Mouse (Mus musculus) hindbrain, embryonic 10.5 days (tissue): ENCODE measurements around the gene Six1. TPM values are rescaled to one million over a fixed set of nuclear protein-coding genes. Genes with fewer than 3 reads are reported as not detected.
"Not testable (repeated sequence)": the region's sequence is repeated elsewhere in the genome, so short reads cannot be mapped to it uniquely, and the experiment has no call there.

Source experiments
- DNase-seq: peaks from one replicate; pipeline ENCODE4 v3.0.0-alpha.2; 2017; ENCODE audit warnings: low spot score
- H3K27ac ChIP-seq: fragments of 300-500 bp; sonication (generic); 2 replicates; pipeline ENCODE4 v1.5.1; 2016; ENCODE audit warnings: mild to moderate bottlenecking, moderate library complexity
- H3K27me3 ChIP-seq: fragments of 300-500 bp; sonication (generic); 2 replicates; pipeline ENCODE4 v1.6.1; 2016; ENCODE audit warnings: mild to moderate bottlenecking; ENCODE audit not compliant: poor library complexity, insufficient read depth, severe bottlenecking
- H3K36me3 ChIP-seq: fragments of 300-500 bp; sonication (generic); 2 replicates; pipeline ENCODE4 v1.6.1; 2016; ENCODE audit warnings: mild to moderate bottlenecking, moderate library complexity
- H3K4me1 ChIP-seq: fragments of 300-500 bp; sonication (generic); replicated peaks from 2 replicates; pipeline ENCODE4 v1.6.1; 2016; ENCODE audit warnings: mild to moderate bottlenecking
- H3K4me3 ChIP-seq: fragments of 300-500 bp; sonication (generic); 2 replicates; pipeline ENCODE4 v1.5.1; 2016; ENCODE audit warnings: mild to moderate bottlenecking, moderate library complexity
- H3K9me3 ChIP-seq: fragments of 300-500 bp; sonication (generic); 2 replicates; pipeline ENCODE4 v1.6.1; 2016; ENCODE audit warnings: mild to moderate bottlenecking, moderate library complexity
- WGBS: fragments of 180-500 bp; shearing (Covaris S2); methylation state at CpG from one replicate; pipeline ENCODE4 v1.1.7; 2016; 5-methylcytosine and 5-hydroxymethylcytosine counted together
- polyA plus RNA-seq: library from polyadenylated mRNA; unstranded; fragments of >200 nt; fragmentation: Nextera tagmentation; extraction: Ambion mirVana; gene quantifications from 2 replicates; pipeline ENCODE4 v1.2.1, GENCODE M21; 2016

Gene Six1
- 21.1 and 33.5 TPM in 2 replicates for polyA plus RNA-seq

GRCm38 (mm10) chr12:73053668-73054241 lies at the start of gene Six1:
Gene Six1 (minus strand): TSS chr12:73053887.
- under 1% methylated on average over 42 of the region's 42 CpGs for WGBS
- Histone ChIP-seq H3K27me3 (peaks cover 92% of the 10 kb centered on the region), H3K36me3 (no peaks in the 10 kb centered on the region), H3K9me3 (no peaks in the 10 kb centered on the region), H3K27ac (peak within 1 kb of the TSS; percentile 83), H3K4me1 (peaks cover 54% of the 10 kb centered on the region), H3K4me3 (peak within 1 kb of the TSS; percentile 62)
- peak; percentile 87 for DNase-seq

- peaks cover 5% of the 10 kb centered on the region for H3K9me3 ChIP-seq
- no peaks in the 10 kb centered on the region for H3K27me3 ChIP-seq
- no peak for DNase-seq
- H3K4me1 ChIP-seq = no peaks in the 10 kb centered on the region
- peaks cover 31% of the 10 kb centered on the region for H3K36me3 ChIP-seq
- H3K27ac ChIP-seq = no peak overlapping the region
- H3K4me3 ChIP-seq = no peak overlapping the region
- WGBS = 92% methylated on average over 4 of the region's 4 CpGs
Observed at GRCm38 (mm10) chr12:73098593-73098992, 44.9 kb upstream of the Six1 start.

GRCm38 (mm10) chr12:73096177-73096576 lies 42.5 kb upstream of the Six1 start:
- H3K27ac ChIP-seq, H3K27me3 ChIP-seq, DNase-seq, H3K4me3 ChIP-seq, H3K9me3 ChIP-seq, H3K36me3 ChIP-seq, H3K4me1 ChIP-seq: not testable (repeated sequence)
- WGBS = 91% methylated on average over 5 of the region's 5 CpGs

GRCm38 (mm10) chr12:73094605-73095004 lies 40.9 kb upstream of the Six1 start:
- no peaks in the 10 kb centered on the region for H3K9me3 ChIP-seq
- WGBS = 31% methylated on average over 2 of the region's 2 CpGs

GRCm38 (mm10) chr12:73094189-73094588 lies 40.5 kb upstream of the Six1 start:
- Histone ChIP-seq H3K27ac (no peak overlapping the region), H3K36me3 (no peaks in the 10 kb centered on the region), H3K4me1 (no peaks in the 10 kb centered on the region), H3K27me3 (no peaks in the 10 kb centered on the region), H3K4me3 (no peak overlapping the region), H3K9me3 (no peaks in the 10 kb centered on the region)
- DNase-seq = no peak
- 78% methylated on average over 2 of the region's 2 CpGs for WGBS

More at GRCm38 (mm10) chr12:73094605-73095004, 40.9 kb upstream of the Six1 start:
- H3K4me3 ChIP-seq = no peak overlapping the region
- H3K4me1 ChIP-seq = no peaks in the 10 kb centered on the region
- no peak overlapping the region for H3K27ac ChIP-seq
- DNase-seq = no peak
- no peaks in the 10 kb centered on the region for H3K27me3 ChIP-seq
- no peaks in the 10 kb centered on the region for H3K36me3 ChIP-seq

GRCm38 (mm10) chr12:73090672-73091335 lies 37.1 kb upstream of the Six1 start:
- WGBS = 83% methylated on average over 7 of the region's 7 CpGs
- H3K27me3 ChIP-seq = no peaks in the 10 kb centered on the region
- H3K36me3 ChIP-seq = no peaks in the 10 kb centered on the region
- H3K27ac ChIP-seq = no peak overlapping the region
- no peaks in the 10 kb centered on the region for H3K9me3 ChIP-seq
- no peak for DNase-seq
- H3K4me3 ChIP-seq = no peak overlapping the region
- H3K4me1 ChIP-seq = no peaks in the 10 kb centered on the region

GRCm38 (mm10) chr12:73088911-73089310 lies 35.2 kb upstream of the Six1 start:
- no peak overlapping the region for H3K4me3 ChIP-seq
- no peak overlapping the region for H3K27ac ChIP-seq
- no peaks in the 10 kb centered on the region for H3K4me1 ChIP-seq
- 64% methylated on average over 5 of the region's 5 CpGs for WGBS
- H3K9me3 ChIP-seq = no peaks in the 10 kb centered on the region
- H3K27me3 ChIP-seq = no peaks in the 10 kb centered on the region
- H3K36me3 ChIP-seq = no peaks in the 10 kb centered on the region
- no peak for DNase-seq

- no peak for DNase-seq
- Histone ChIP-seq H3K36me3 (no peaks in the 10 kb centered on the region), H3K4me1 (no peaks in the 10 kb centered on the region), H3K27me3 (no peaks in the 10 kb centered on the region), H3K9me3 (no peaks in the 10 kb centered on the region), H3K27ac (no peak overlapping the region), H3K4me3 (no peak overlapping the region)
- WGBS = 79% methylated on average over 5 of the region's 5 CpGs
Observed at GRCm38 (mm10) chr12:73088500-73088899, 34.8 kb upstream of the Six1 start.

GRCm38 (mm10) chr12:73087086-73087485 lies 33.4 kb upstream of the Six1 start:
- Histone ChIP-seq H3K9me3 (no peaks in the 10 kb centered on the region), H3K4me1 (no peaks in the 10 kb centered on the region), H3K27ac (no peak overlapping the region), H3K27me3 (no peaks in the 10 kb centered on the region), H3K36me3 (no peaks in the 10 kb centered on the region), H3K4me3 (no peak overlapping the region)
- WGBS = 89% methylated on average over 7 of the region's 7 CpGs
- no peak for DNase-seq

- Histone ChIP-seq H3K4me1 (no peaks in the 10 kb centered on the region), H3K36me3 (no peaks in the 10 kb centered on the region), H3K9me3 (no peaks in the 10 kb centered on the region), H3K27ac (no peak overlapping the region), H3K27me3 (no peaks in the 10 kb centered on the region), H3K4me3 (no peak overlapping the region)
- no peak for DNase-seq
- WGBS = 23% methylated on average over 11 of the region's 11 CpGs
Observed at GRCm38 (mm10) chr12:73085739-73086630, 32.3 kb upstream of the Six1 start.

GRCm38 (mm10) chr12:73083773-73084172 lies 30.1 kb upstream of the Six1 start:
- no peaks in the 10 kb centered on the region for H3K4me1 ChIP-seq
- no peaks in the 10 kb centered on the region for H3K36me3 ChIP-seq
- 88% methylated on average over 4 of the region's 4 CpGs for WGBS
- H3K9me3 ChIP-seq = no peaks in the 10 kb centered on the region
- no peak for DNase-seq
- H3K4me3 ChIP-seq = no peak overlapping the region
- no peaks in the 10 kb centered on the region for H3K27me3 ChIP-seq
- no peak overlapping the region for H3K27ac ChIP-seq

- H3K9me3 ChIP-seq, H3K4me1 ChIP-seq, H3K27me3 ChIP-seq, H3K4me3 ChIP-seq, H3K36me3 ChIP-seq, H3K27ac ChIP-seq, DNase-seq: not testable (repeated sequence)
- 93% methylated on average over 4 of the region's 4 CpGs for WGBS
Observed at GRCm38 (mm10) chr12:73081828-73082227, 28.1 kb upstream of the Six1 start.
